Mouse (Mus musculus) hindlimb bud, embryonic 11.5 days (tissue): ENCODE data around the gene Grtp1.

Experiments used
- DNase-seq: peaks from one replicate; pipeline ENCODE4 v3.0.0-alpha.2; 2012; ENCODE audit warnings: low read depth, low spot score; ENCODE audit errors: extremely low spot score

Grtp1 gene

DNA sequence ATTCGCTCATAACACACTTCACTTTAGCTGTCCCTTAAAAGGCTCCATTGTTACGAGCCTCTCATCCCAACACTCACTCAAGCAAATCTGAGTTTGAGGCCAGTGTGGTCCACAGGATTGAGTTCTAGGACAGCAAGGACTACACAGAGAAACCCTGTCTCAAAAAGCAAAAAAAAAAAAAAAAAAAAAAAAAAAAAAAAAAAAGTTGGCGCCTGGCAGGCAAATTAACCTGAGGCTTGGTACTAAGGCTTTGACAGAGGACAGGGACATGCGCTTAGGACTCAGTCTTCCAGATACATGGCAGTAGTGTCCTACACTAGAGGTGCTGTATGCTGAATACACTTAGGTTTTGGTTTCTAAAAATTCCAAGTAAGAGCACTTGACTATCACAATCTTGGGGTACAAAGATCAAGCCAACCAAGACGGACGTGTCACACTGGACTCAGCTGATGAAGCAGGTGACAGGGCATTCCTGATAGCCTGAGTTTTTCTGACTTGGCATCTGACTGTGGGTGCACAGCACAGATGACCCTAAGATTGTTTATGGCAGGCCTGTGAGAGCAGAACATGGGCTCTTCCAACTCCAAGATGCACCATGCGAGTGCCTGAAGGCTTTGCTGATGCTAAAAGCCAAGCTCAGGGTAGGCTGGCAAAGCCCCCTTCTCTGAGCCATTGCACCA is 23.1 kb downstream of the Grtp1 start:
- DNase-seq, result no peak

DNA sequence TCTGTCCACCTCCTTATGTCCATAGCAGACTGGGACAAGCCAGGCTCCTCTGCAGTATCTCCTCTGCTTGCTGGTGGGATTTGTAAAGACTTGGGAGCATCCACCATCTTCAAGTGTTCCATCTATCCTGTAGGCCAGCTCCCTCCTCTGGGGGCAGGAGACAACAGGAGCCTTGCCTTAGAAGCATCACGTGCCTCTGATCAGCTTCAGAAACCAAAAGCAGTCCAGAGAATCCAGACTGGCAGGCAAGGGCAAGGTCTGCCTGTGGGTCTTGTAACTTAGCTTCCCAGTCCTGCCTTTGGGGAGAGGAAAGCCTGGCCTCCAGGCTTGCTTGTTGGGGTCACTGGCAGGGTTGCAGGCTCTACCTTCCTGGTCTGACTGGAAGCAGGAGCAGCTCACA is 24.8 kb downstream of the Grtp1 start:
- no peak for DNase-seq

DNA sequence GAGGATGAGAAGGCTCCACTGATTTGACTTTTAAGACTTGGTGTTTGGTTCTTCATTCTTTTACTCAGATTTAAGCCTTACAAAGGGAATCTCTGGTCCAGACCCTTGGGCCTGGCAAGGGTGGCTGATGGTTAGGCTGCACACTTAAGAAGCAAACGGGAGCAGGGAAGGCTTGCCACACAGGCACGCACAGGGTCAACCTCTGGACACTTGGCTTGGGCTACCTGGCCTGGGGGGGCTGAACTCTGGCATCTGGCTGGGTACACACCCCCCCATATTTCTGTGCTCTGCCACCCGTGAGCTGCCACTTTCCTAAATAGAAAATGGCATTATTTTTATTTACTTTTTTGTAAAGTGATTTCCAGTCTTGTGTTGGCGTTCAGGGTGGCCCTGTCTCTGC is 25.6 kb downstream of the Grtp1 start:
- DNase-seq, result no peak

DNA sequence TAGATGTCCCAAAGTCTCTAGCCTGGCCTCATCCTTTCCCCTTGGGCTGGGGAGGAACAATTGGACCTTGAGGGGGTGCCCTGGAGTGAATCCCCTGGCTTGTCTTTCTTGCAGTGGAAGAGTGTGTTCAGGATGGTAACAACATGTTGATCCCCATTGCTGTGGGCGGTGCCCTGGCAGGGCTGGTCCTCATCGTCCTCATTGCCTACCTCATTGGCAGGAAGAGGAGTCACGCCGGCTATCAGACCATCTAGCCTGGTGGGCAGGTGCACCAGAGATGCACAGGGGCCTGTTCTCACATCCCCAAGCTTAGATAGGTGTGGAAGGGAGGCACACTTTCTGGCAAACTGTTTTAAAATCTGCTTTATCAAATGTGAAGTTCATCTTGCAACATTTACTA is 26.1 kb downstream of the Grtp1 start:
- no peak for DNase-seq

DNA sequence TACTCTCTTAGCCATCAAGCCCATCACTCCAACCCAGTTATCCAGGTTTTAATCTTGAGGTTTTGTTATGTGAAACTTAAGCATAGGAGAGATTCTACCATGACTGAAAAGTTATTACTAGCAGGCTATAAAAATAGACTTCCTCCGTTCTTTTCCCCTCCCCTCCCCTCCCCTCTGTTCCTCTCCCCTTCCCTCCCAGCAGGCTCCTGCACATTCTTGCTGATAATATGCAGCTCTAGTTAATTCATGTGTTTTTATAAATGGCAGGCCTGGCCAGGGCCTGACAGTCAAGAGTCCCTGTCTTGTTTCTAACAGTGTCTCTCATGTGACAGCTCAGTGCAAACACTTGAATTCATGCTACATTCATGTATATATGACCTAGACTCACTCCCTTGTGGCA is 29.9 kb downstream of the Grtp1 start:
- no peak for DNase-seq

DNA sequence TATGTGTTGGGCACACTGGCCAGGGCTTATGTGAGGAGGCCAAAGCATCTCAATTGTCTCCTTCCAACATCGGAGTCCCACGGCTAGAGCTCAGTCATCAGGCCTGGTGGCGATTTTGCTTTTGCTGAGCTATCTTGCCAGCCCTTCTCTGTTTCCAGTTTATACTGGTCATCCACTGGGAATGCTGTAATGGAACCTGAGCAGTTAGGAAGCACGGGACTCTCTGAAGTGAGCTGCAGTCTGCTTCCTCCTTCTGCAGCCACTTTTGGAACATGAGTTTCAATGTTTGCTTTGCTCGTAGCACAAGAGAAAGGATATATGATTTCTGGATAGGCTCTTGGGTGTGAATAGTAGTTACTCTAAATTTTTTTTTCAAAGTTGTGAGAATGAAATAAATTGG is 36.1 kb downstream of the Grtp1 start:
- no peak for DNase-seq

DNA sequence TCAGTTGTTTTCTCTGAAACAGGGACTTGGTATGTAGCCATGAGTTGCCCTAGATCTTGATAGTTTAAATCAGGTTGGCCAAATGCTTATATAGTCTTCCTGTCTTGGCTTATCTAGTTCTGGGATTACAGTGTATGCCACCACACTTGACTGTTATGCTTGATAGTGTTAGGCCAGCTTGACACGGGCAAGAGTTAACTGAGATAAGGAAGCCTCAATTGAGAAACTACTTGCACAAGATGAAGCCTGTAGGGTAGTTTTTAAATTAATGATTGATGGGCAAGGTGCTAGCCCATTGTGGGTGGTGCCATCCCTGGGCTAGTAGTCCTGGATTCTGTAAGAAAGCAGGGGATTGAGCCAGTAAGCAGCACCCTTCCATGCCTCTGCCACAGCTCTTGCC is 36.9 kb downstream of the Grtp1 start:
- DNase-seq, result no peak

DNA sequence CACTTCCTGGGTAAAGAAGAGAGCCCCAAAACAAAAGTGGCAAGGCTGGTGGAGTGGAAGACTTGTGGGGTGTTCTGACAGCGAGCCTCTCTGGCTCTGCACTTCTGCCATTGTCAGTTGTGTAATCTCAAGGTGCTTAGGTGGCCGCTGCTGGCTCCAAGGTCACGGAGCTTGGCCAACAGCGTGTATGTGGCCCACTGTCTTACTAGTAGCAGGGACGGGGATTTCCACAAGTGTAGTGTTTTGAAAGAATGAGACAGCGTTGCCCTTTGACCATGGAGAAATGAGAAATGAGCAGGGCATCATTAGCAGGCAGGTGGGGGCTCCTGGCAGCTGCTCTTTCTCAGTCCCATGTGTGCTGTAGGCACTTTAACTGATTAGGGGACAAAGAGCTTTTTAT is 38.3 kb downstream of the Grtp1 start:
- no peak for DNase-seq

DNA sequence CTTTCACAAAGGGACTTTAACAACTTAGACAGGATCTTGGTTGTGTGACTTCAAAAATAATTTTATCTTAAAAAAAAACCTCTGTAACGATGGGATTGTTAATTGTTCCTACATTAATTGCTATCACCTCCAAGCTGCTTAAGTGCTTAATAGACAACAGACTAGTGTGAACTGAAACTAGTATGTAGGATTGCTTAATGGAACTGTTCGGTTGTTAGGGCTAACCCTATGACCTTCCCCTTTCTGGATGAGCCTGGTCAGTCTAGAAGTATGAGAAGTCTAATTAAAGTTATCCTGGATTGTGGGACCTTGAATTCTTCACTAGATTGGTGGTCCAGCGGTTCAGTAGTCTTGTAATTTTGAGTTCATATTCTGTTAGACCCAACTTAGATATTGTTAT is 39.7 kb downstream of the Grtp1 start:
- DNase-seq, result no peak

DNA sequence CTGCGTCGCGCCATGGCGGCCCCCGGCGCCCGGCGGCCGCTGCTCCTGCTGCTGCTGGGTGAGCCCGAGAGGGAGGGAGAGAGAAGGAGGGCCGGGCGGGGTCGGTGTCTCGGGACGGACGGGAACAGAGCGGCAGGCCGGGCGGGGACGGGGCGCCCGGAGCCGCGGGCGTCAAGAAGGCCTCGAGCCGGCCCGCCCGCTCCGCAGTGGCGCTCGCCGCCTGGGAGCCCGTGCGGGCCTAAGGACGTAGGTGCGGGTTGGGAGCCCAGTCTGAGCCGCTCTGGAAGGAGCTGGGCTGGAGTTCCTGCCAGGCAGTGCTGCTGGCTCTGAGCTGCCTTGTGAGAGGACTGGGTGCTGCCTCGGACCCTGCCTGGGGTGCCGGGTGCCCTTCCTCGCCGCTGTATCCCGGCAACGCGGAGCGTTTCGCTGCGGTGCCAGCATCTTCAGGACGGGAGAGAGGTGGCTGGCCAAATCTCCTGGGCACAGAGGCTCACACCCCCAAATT is 41.0 kb downstream of the Grtp1 start:
- no peak for DNase-seq

DNA sequence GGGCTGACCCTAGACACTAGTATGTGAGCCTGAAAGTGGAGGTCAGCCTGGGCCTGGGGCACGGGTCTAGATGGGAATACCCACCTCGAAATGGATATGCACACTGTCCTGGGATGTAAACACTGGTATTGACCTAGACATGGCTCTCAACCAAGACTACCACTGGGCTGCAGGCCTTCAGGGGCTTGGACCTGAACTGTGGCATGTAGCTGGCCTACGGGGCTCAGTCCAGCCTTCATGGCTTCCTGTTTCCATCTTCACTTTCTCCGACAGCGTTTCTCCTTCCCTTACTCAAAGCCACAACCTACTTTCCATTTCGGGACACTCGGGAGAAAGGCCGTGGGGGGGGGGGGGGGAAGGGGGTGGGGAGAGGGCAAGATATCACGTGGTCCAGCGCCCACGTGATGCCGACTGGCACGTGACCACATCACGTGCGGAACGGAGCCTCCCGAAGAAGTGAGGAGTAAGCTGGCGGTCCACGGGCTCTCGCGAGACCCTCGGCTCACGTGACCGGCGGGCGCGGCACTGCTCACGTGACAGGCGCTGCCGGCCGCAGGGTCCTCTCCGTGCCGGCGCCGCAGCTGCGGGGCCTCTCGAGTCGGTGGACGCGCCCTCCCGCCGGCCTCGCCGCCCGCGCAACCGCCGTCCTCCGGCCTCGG is 41.6 kb downstream of the Grtp1 start, which contains the start of gene Lamp1:
Gene Lamp1, plus strand, starts transcription at position 444 of the 659 bp plus-strand sequence.
- DNase-seq, result peak; percentile 100

DNA sequence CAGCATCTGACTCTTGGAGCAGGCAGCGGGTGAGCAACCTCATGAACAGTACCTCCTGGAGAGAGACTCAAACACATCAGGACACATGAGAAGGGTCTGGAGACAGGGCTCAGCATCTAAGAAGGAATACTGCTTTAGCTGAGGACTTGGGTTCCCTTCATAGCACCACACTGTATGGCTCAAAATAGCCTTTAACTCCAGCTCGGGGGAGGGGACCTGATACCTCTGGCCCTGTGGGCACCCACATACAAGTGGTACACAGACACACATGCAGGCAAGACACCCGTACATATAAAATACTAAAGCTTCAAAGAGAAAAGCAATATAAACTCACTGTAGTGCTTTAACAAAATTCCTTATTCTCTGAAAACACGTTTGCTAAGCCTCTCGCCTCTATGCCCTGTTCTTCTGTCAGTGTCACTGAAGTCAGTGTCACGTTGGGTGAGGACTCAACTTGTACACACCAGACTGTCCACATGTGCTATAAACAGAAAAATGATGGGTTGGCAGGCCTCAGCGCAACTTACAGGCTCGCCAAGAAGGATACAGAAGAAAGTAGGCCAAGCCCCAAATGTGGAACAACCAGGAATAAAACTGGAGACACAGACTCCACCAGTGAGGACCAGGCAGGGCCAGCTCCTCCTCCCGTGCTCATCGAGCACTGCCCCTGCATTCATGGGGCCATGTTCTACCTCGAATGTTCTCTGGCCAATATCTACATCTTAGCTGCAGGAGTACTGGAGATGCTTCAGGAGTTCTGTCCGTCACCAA is 43.9 kb downstream of the Grtp1 start:
- DNase-seq, result no peak

DNA sequence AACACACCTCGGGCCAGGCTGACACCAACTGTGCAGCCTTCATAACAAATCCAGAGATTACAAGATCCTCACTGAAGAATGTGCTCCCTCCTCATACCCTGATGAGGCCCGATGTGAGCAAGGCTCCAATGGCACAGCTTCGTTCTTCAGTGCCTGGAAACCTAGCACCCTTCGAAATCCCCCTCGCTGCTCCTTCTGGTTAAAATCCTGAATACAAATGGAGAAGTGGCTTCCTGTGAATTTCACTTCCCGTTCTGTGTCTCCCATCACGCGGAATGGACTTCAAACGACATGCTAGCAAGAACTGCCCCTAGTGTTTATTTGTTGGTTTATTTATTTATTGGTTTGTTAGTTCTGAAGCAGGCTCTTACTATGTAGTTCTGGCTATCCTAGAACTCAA is 45.1 kb downstream of the Grtp1 start:
- DNase-seq, result no peak

DNA sequence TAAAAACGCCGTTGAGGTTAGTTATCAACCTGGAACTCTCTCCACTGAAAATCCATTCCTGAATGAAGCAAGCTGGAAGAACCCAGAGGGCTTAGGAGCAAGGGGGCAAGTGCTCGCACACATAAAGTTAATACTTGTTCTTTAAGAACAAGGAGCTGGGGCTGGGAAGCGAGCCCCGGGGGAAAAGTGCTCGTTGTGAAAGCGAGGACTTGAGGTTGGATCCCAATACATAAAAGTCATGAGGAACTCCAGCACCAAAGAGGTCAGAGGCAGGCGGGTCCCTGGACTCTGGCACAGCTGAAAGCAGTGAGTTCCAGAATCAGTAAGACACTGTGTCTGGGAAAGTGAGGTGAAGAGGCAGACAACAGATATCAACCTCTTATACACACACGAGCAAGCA is 46.3 kb downstream of the Grtp1 start:
- DNase-seq, result no peak

DNA sequence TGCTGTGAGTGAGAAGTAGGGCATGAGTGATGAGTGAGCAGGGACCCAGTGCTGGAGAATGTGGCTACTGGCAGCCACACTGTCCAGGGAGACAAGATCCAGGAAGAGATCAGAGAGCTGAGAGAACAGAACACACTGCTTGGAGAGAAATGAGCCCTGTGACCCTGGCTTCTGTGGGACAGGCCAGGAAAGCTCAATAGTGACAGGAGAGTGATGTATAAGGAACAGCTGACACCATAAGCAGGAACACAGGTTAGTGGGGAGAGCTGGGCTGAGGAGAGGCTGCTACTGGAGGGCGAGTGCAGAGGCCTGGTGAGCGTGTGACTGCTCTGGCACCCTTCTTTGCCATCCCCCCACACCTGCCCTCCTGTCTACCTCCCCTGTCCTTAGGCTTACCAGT is 49.5 kb downstream of the Grtp1 start:
- no peak for DNase-seq

DNA sequence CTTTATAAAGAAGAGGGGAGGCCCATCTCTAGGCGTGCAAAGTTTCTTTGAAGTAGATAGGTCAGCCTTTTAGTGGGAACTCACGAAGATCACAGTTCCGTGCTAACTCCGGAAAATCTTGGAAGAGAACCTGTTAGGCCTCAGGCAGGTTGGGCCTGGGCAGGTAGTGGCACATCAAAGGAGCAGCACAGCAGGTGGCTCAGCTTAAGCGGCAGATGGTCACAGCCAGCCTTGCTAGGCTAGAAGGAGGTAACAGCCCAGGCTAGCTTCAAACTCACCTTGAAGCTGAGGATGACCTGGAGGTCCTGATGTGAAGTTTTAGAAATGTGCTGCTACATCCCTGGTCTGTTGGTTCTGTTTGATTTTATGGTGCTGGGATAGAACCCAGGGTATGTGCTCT is 50.6 kb downstream of the Grtp1 start:
- no peak for DNase-seq

DNA sequence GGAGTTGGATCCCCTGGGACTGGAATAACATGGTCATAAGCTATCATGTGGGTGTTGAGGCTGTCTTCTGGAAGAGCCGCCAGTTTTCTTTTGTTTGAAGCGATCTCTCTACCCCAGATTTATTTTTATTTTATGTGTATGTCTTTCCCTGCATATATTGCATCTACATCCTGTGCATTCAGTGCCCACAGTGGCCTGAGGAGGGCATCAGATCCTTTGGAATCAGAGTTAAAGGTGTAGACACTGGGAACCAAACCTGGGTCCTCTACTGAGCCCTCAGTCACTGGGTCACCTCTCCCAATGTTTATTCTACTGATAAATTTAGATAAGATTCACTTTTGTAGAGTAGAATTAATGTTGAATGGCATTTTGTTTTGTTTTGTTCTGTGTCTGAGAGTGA is 51.1 kb downstream of the Grtp1 start:
- no peak for DNase-seq

DNA sequence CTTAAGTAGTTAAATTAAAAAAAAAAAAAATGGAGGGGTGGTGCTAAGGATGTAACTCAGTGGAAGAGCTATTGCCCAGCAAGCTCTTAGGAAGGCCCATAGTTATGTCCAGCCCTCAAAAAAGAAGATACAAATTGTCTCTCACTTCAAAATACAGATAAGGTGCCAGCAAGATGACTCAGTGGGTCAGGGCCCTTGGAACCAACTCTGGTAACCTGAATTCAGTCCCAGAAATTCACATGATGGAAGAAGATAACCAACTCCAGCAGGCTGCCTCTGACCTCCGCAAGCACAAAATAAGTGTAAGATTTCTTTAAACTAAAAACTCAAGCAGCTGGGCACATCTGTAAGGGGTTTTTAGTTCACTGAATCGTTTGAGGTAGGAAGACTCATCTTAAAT is 51.9 kb downstream of the Grtp1 start:
- DNase-seq, result no peak

DNA sequence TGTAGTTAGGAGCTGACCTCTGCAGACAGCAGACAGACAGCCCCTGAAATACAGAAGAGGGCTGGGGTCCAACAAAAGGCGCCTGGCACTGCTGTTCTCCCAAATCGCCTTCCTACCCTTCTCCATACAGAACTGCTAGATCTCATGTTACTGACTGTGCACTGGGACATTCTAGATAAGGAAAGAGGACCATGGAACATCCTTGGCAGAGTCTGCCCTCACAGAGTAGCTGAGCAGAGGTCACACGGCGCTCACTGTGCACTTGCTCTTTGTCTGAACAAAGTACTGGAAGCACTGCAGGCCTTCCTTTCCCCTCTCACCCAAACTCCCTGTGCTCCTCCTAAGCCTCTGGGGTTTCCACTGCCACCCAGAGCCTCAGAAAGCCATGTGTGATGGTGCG is 58.7 kb downstream of the Grtp1 start:
- no peak for DNase-seq

DNA sequence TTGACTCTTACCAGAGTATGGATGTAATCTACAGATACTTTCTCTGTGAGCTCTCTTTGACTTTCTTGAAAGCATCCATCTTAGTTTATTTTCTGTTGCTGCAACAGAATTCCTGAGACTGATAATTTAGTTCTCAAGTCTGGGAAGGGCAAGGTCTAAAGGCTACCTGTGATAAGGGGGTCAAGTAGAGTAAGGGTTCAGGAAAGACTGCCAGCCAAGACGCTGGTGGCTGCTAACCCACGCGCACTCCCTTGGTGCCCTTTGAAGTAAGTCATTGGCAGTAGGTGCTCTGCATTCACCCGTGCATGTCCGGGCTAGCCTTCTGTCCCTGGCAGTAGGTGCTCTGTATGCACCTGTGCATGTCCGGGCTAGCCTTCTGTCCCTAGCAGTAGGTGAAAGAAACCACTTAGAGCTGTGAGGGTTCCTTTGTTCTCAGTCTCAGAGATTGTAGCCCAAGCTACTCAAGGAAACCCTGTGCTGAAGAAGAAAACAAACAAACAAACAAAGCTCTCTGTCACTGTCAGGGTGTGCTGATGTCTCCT is 60.7 kb downstream of the Grtp1 start:
- DNase-seq, result no peak

DNA sequence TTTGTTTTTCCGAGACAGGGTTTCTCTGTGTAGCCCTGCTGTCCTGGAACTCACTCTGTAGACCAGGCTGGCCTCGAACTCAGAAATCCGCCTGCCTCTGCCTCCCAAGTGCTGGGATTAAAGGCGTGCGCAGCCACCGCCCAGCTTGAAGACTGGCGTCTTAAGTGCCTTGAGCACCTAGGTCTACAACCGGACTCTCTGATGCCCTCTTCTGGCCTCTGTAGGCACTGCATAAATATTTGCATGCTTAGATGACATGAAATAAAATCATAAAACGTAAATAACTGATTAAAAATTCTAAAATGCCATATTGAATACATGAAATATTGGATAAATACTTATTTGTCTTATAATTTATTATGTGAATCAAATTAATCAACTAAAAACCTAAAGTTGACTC is 68.2 kb downstream of the Grtp1 start:
- DNase-seq, result peak; percentile 44

DNA sequence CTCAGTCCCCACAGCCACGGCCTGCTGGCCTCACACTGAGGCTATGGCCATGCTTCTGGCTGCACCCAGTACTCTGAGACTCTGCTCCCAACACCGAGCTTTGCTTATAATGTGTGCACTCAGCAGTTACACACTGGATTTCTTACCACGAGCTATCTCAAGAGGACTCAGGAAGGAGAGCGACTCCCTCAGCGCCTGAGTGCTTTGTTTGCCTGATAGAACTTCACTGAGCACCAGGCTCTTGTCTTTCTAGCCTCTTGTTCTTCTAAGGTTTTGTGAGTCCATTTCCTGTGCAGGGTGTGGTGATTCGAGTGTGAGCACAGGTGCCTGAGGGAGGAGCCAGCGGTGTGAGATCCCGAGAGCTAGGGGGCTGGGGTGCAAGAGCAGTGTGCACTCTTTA is 75.5 kb downstream of the Grtp1 start:
- no peak for DNase-seq
